Mouse (Mus musculus): ENCODE measurements at regions not wholly inside any gene's neighbourhood (a gene's known extent, or its start where the extent isn't known, plus 50 kb on each side); places are given as distances from the start of the nearest gene placed in this dataset.

DNA sequence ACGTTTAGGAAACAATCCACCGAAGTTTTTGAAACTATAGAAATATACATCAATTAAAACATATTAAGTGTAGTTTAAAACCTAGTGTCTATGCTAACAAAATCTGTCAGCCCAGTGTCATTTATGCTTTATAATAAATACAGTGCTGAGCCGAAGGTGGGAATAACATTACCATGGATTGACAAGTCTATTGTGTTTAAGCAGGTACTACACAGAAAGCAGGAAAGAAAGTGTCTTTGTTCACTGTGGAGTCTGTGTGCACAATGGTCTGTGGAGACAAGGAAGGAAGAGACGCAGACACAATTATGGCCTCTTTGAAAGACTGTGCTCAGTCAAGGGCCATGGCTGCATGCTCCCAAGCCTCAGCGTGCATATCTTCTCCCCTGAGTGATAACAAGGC is 672.0 kb downstream of the Mecom start:
- no peak overlapping the region for H3K9ac ChIP-seq (ENCODE audit: insufficient read depth, low read depth)
- DNase-seq (ENCODE audit: extremely low read depth), result no peak
- dilution Hi-C loops (cut with MboI; ENCODE audit: extremely low pct_ligation_motif_present, extremely low pct_unique_long_range_greater_than_20kb, low sequenced_read_pairs), result no loop called here
- no peaks in the 10 kb centered on the region for H3K9me3 ChIP-seq (replicated peaks; ENCODE audit: low read length)
- in situ Hi-C loops (cut with MboI; ENCODE audit: low pct_ligation_motif_present, low pct_unique_long_range_greater_than_20kb, low sequenced_read_pairs), result no loop called here
- no peaks in the 10 kb centered on the region for H3K36me3 ChIP-seq (replicated peaks in 1 of 2; ENCODE audit: control insufficient read depth in 1 of 2, insufficient read depth in 1 of 2, low read length in 1 of 2)
- H3K4me3 ChIP-seq (replicated peaks in 1 of 3; ENCODE audit: low read depth in 2 of 3, low read length in 2 of 3, poor library complexity in 1 of 3), result no peak overlapping the region
- no peaks in the 10 kb centered on the region for H3K79me2 ChIP-seq (replicated peaks; ENCODE audit: control insufficient read depth, extremely low read depth, insufficient read depth, poor library complexity, severe bottlenecking)
- H3K4me1 ChIP-seq (ENCODE audit: control insufficient read depth in 1 of 2, insufficient read depth in 2 of 2), result no peaks in the 10 kb centered on the region
- H3K27me3 ChIP-seq (replicated peaks), result no peaks in the 10 kb centered on the region
- no peak overlapping the region for H3K4me2 ChIP-seq (ENCODE audit: insufficient read depth, low read depth, poor library complexity, severe bottlenecking)
- no peak overlapping the region for H3K27ac ChIP-seq (ENCODE audit: insufficient read depth, low read depth)
- TF ChIP-seq ZC3H11A (IDR thresholded peaks at IDR 0.05; ENCODE audit: low read depth, low read length) (no peak), ZKSCAN1 (IDR thresholded peaks at IDR 0.05; ENCODE audit: borderline replicate concordance, low read depth, low read length) (no peak), JUN (IDR thresholded peaks at IDR 0.05; ENCODE audit: insufficient read depth, low read depth, low read length) (no peak), HCFC1 (IDR thresholded peaks at IDR 0.05; ENCODE audit: low read depth, low read length) (no peak), CHD1 (IDR thresholded peaks at IDR 0.05; ENCODE audit: low read depth, low read length) (no peak), BHLHE40 (IDR thresholded peaks at IDR 0.05; ENCODE audit: low read depth, low read length) (no peak), KAT2A (IDR thresholded peaks at IDR 0.05; ENCODE audit: insufficient replicate concordance, low read length) (no peak), TCF12 (IDR thresholded peaks at IDR 0.05; ENCODE audit: low read depth, low read length) (no peak), NELFE (IDR thresholded peaks at IDR 0.05; ENCODE audit: low read depth, low read length) (no peak), MYC (IDR thresholded peaks at IDR 0.05; ENCODE audit: low read depth, low read length) (no peak), USF1 (IDR thresholded peaks at IDR 0.05; ENCODE audit: low read depth, low read length) (no peak), MAX (IDR thresholded peaks at IDR 0.05; ENCODE audit: low read length) (no peak), ZNF384 (IDR thresholded peaks at IDR 0.05; ENCODE audit: low read depth, low read length) (no peak), SMC3 (IDR thresholded peaks at IDR 0.05; ENCODE audit: low read depth, low read length) (no peak), ETS1 (conservative IDR thresholded peaks at IDR 0.05; ENCODE audit: low read depth, low read length) (no peak), RCOR1 (conservative IDR thresholded peaks at IDR 0.05; ENCODE audit: low read depth, low read length) (no peak), GABPA (IDR thresholded peaks at IDR 0.05; ENCODE audit: insufficient replicate concordance, low read depth, low read length) (no peak), RAD21 (IDR thresholded peaks at IDR 0.05; ENCODE audit: low read depth, low read length) (no peak)

DNA sequence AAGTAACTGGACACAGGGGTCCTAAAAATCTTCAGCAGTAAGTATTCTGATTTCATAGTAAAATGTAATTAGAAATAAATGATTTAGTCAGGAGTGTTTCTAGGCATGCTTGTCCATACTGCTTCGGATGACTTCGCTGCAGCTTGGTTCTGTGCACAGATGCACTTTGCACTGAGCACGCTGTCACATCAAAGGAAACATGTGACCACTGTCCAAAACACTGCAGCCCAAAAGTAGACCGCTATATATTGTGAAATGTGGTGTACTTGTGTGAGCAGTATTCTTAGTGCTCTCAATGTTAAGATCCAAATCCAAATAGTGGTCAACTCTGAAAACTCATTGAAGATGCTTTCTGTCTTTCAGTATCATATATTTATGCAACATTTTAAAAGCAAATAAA is 685.4 kb downstream of the Mecom start:
- no peak overlapping the region for H3K4me3 ChIP-seq (replicated peaks in 1 of 3; ENCODE audit: low read depth in 2 of 3, low read length in 2 of 3, poor library complexity in 1 of 3)
- no peak overlapping the region for H3K9ac ChIP-seq (ENCODE audit: insufficient read depth, low read depth)
- H3K27me3 ChIP-seq (replicated peaks), result no peaks in the 10 kb centered on the region
- no peak overlapping the region for H3K27ac ChIP-seq (ENCODE audit: insufficient read depth, low read depth)
- no peaks in the 10 kb centered on the region for H3K9me3 ChIP-seq (replicated peaks; ENCODE audit: low read length)
- in situ Hi-C loops (cut with MboI; ENCODE audit: low pct_ligation_motif_present, low pct_unique_long_range_greater_than_20kb, low sequenced_read_pairs), result no loop called here
- no peaks in the 10 kb centered on the region for H3K79me2 ChIP-seq (replicated peaks; ENCODE audit: control insufficient read depth, extremely low read depth, insufficient read depth, poor library complexity, severe bottlenecking)
- no peak for DNase-seq (ENCODE audit: extremely low read depth)
- no peaks in the 10 kb centered on the region for H3K4me1 ChIP-seq (ENCODE audit: control insufficient read depth in 1 of 2, insufficient read depth in 2 of 2)
- dilution Hi-C loops (cut with MboI; ENCODE audit: extremely low pct_ligation_motif_present, extremely low pct_unique_long_range_greater_than_20kb, low sequenced_read_pairs), result no loop called here
- TF ChIP-seq UBTF (IDR thresholded peaks at IDR 0.05; ENCODE audit: low read depth, low read length), result no peak
- no peak for TF ChIP-seq CTCF (conservative IDR thresholded peaks at IDR 0.05 in 1 of 2, IDR thresholded peaks at IDR 0.05 in 1 of 2; ENCODE audit: low read depth in 2 of 2, low read length in 2 of 2)
- TF ChIP-seq JUN (IDR thresholded peaks at IDR 0.05; ENCODE audit: insufficient read depth, low read depth, low read length), result no peak
- TF ChIP-seq POLR2AphosphoS2 (IDR thresholded peaks at IDR 0.05; ENCODE audit: low read depth, low read length), result no peak
- no peak for TF ChIP-seq IRF4 (IDR thresholded peaks at IDR 0.05; ENCODE audit: low read depth, low read length)
- no peak for TF ChIP-seq ETS1 (conservative IDR thresholded peaks at IDR 0.05; ENCODE audit: low read depth, low read length)
- TF ChIP-seq NRF1 (IDR thresholded peaks at IDR 0.05; ENCODE audit: low read depth, low read length), result no peak
- TF ChIP-seq SIN3A (IDR thresholded peaks at IDR 0.05; ENCODE audit: low read length), result no peak
- TF ChIP-seq USF2 (conservative IDR thresholded peaks at IDR 0.05; ENCODE audit: low read depth, low read length), result no peak
- no peak for TF ChIP-seq MXI1 (IDR thresholded peaks at IDR 0.05; ENCODE audit: low read depth, low read length)
- no peak for TF ChIP-seq RAD21 (IDR thresholded peaks at IDR 0.05; ENCODE audit: low read depth, low read length)
- no peak for TF ChIP-seq ELF1 (IDR thresholded peaks at IDR 0.05; ENCODE audit: low read depth, low read length)
- no peak for TF ChIP-seq TCF12 (IDR thresholded peaks at IDR 0.05; ENCODE audit: low read depth, low read length)
- TF ChIP-seq BHLHE40 (IDR thresholded peaks at IDR 0.05; ENCODE audit: low read depth, low read length), result no peak
- H3K4me2 ChIP-seq (ENCODE audit: insufficient read depth, low read depth, poor library complexity, severe bottlenecking), result no peak overlapping the region
- no peaks in the 10 kb centered on the region for H3K36me3 ChIP-seq (replicated peaks in 1 of 2; ENCODE audit: control insufficient read depth in 1 of 2, insufficient read depth in 1 of 2, low read length in 1 of 2)

Data from CH12.LX (cell line).